In the genomic region with DNA sequence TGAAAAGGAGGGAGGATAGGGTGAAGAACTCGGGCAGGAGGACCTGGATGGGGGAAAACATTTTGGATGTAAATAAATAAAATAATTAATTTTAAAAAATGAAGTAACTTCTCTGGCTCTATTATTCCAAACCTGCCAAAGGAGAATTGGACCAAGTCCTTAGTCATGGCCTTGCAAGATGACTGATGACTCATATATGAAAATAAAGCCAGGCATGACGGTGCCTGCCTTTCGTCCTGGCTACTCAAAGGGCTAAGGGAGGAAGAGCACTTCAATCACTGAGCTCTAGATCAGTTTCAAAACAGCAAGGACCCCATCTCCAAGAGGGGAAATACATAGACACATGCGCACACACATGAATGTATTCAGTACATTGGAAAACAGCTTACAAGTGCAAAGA, we compare ENCODE assay signal across 28 mouse cellular contexts.
DNase-seq lines count a peak whose midpoint lies in the region; ATAC-seq and TF ChIP-seq lines count a peak whose summit lies in the region.
"Had no signal": no experiment of that assay in that cellular context is flagged by ENCODE, and none has a peak within 500 bp of the region (broad histone marks: within the 10 kb centered on the region; RNA-seq: fewer than 3 reads in every experiment).

No protein-coding gene starts in this region.

- ATAC-seq in midbrain, embryonic 13.5 days = no peak
- ATAC-seq in midbrain, embryonic 11.5 days (ENCODE audit: low FRiP score) = no peak
- ATAC-seq in Patski = peak; percentile 59
- ATAC-seq: activated CD4-positive, CD25-positive, alpha-beta regulatory T cell, adult 4 months; CD4-positive, CD25-positive, alpha-beta regulatory T cell, adult 4 months; intestine, postnatal 0 days had no signal

- no peaks in the 10 kb centered on the region for H3K9me3 ChIP-seq in midbrain, embryonic 13.5 days
- H3K9me3 ChIP-seq in midbrain, embryonic 11.5 days (ENCODE audit: control insufficient read depth, low read length) = no peaks in the 10 kb centered on the region
- H3K9me3 ChIP-seq: heart, embryonic 13.5 days; midbrain, embryonic 15.5 days; neural tube, embryonic 15.5 days; stomach, embryonic 15.5 days had no signal

- H3K9ac ChIP-seq in midbrain, embryonic 13.5 days (replicated peaks) = no peak overlapping the region
- H3K9ac ChIP-seq in midbrain, embryonic 11.5 days (ENCODE audit: low read length) = no peak overlapping the region
- H3K9ac ChIP-seq: heart, embryonic 13.5 days; hindbrain, embryonic 14.5 days; liver, embryonic 14.5 days; midbrain, embryonic 15.5 days; neural tube, embryonic 15.5 days; stomach, embryonic 15.5 days had no signal

- H3K27me3 ChIP-seq in midbrain, embryonic 13.5 days = no peaks in the 10 kb centered on the region
- no peaks in the 10 kb centered on the region for H3K27me3 ChIP-seq in midbrain, embryonic 11.5 days (ENCODE audit: control insufficient read depth, insufficient read depth, low read length)
- no peaks in the 10 kb centered on the region for H3K27me3 ChIP-seq in Patski
- H3K27me3 ChIP-seq: heart, embryonic 13.5 days; midbrain, embryonic 15.5 days; neural tube, embryonic 15.5 days; stomach, embryonic 15.5 days had no signal

- H3K36me3 ChIP-seq in midbrain, embryonic 13.5 days = no peaks in the 10 kb centered on the region
- no peaks in the 10 kb centered on the region for H3K36me3 ChIP-seq in midbrain, embryonic 11.5 days (ENCODE audit: control insufficient read depth, insufficient read depth, low read length)
- H3K36me3 ChIP-seq: heart, embryonic 13.5 days; midbrain, embryonic 15.5 days; neural tube, embryonic 15.5 days; stomach, embryonic 15.5 days had no signal

- H3K27ac ChIP-seq in midbrain, embryonic 13.5 days = 0 out of 2 replicates have a peak overlapping the region, but pooled peaks have one; percentile 35
- H3K27ac ChIP-seq in midbrain, embryonic 11.5 days (ENCODE audit: low read depth, low read length) = no peak overlapping the region
- H3K27ac ChIP-seq: heart, embryonic 13.5 days; hindbrain, embryonic 14.5 days; liver, embryonic 14.5 days; macrophage; midbrain, embryonic 15.5 days; neural tube, embryonic 15.5 days; stomach, embryonic 15.5 days had no signal

- WGBS in midbrain, embryonic 13.5 days = 94% methylated on average over 4 of the region's 4 CpGs
- 89% methylated on average over 4 of the region's 4 CpGs for WGBS in midbrain, embryonic 11.5 days

- in situ Hi-C loops in Patski (cut with MboI; ENCODE audit: low pct_unique_long_range_greater_than_20kb) = no loop called here

- POLR2A ChIA-PET in Patski (lab: Charles Lee) = interaction anchor here (0.7 kb wide), 1 partner anchor 23 kb away, joined by 3 read pairs; no protein-coding TSS in a partner anchor

- H3K4me3 ChIP-seq in midbrain, embryonic 13.5 days (replicated peaks) = no peak overlapping the region
- no peak overlapping the region for H3K4me3 ChIP-seq in midbrain, embryonic 11.5 days (ENCODE audit: low read depth, low read length)
- H3K4me3 ChIP-seq: erythroblast, embryonic 14.5 days; gastrocnemius, adult 2 months; heart, embryonic 13.5 days; midbrain, embryonic 15.5 days; neural tube, embryonic 15.5 days; stomach, embryonic 15.5 days had no signal

- H3K4me1 ChIP-seq in midbrain, embryonic 13.5 days (replicated peaks) = peaks cover 37% of the 10 kb centered on the region
- no peaks in the 10 kb centered on the region for H3K4me1 ChIP-seq in midbrain, embryonic 11.5 days (ENCODE audit: control insufficient read depth, insufficient read depth, low read length)

- DNase-seq in adrenal gland, adult 8-10 months = peak; percentile 37
- no peak for DNase-seq in adrenal gland, postnatal 25 days
- DNase-seq in midbrain, embryonic 11.5 days (ENCODE audit: low spot score, missing footprints) = no peak
- no peak for DNase-seq in Patski (ENCODE audit: low read depth, low spot score)
- DNase-seq in skeletal muscle tissue, adult 2 months (ENCODE audit: low read depth, low spot score) = peak; percentile 13
- no peak for DNase-seq in cerebellum, adult 9-11 months
- DNase-seq: cerebellum, adult 11-12 months; cerebellum, postnatal 10 days; gastrocnemius, adult 2 months; kidney, postnatal 14 days; layer of hippocampus, adult 9-11 months; liver; lung, adult 2 months; lung, postnatal 10 days; retina, postnatal 1 day; right cerebral cortex, postnatal 14 days had no signal

- TF ChIP-seq CTCF in Patski (IDR thresholded peaks at IDR 0.05) = no peak

- CTCF ChIA-PET in Patski (lab: Charles Lee) = interaction anchor here (1.3 to 1.8 kb wide), 2 partner anchors 11 to 308 kb away, joined by 3 read pairs; no protein-coding TSS in a partner anchor

- H3K4me2 ChIP-seq in midbrain, embryonic 13.5 days (replicated peaks) = no peak overlapping the region
- H3K4me2 ChIP-seq in midbrain, embryonic 11.5 days = no peak overlapping the region
- H3K4me2 ChIP-seq: heart, embryonic 13.5 days; hindbrain, embryonic 14.5 days; midbrain, embryonic 15.5 days; neural tube, embryonic 15.5 days; stomach, embryonic 15.5 days had no signal

Comparison
In these comparisons a context has a peak if more than half of its experiments do, and no peak if none do; other contexts are left out.
1. DNase-seq: peak in adrenal gland, adult 8-10 months (single experiment) and skeletal muscle tissue, adult 2 months (single experiment); none in adrenal gland, postnatal 25 days (single experiment), midbrain, embryonic 11.5 days (single experiment), Patski (single experiment) and cerebellum, adult 9-11 months (single experiment).